Mouse (Mus musculus) heart, postnatal 4 days (tissue): Measurements from ENCODE around the gene Itgb5. TPM values are rescaled to one million over a fixed set of nuclear protein-coding genes. Genes with fewer than 3 reads are reported as not detected.
A peak's percentile ranks its signal among the peaks of the same experiment; 100 is the strongest.

Source experiments
- DNase-seq: peaks from one replicate; pipeline ENCODE4 v3.0.0; 2021
- total RNA-seq, 2 experiments: library from RNA; stranded (reverse); gene quantifications; 2 replicates each; pipeline ENCODE4 v1.2.3; 2021

Gene Itgb5
- 10 to 100 TPM; 70.1 to 76.9 TPM for total RNA-seq

- DNase-seq, result peak; percentile 79
These were observed at the start of gene Itgb5 for GRCm38 (mm10) chr16:33829301-33829831. Gene Itgb5 (plus strand): TSS chr16:33829665.

GRCm38 (mm10) chr16:33781789-33782728 is 47.4 kb upstream of the Itgb5 start:
- DNase-seq, result no peak

- no peak for DNase-seq
These were observed 46.8 kb upstream of the Itgb5 start for GRCm38 (mm10) chr16:33782729-33783091.

GRCm38 (mm10) chr16:33784547-33784946 is 44.9 kb upstream of the Itgb5 start:
- DNase-seq, result no peak

GRCm38 (mm10) chr16:33785092-33785704 is 44.3 kb upstream of the Itgb5 start:
- DNase-seq, result no peak

- DNase-seq, result no peak
These were observed 42.6 kb upstream of the Itgb5 start for GRCm38 (mm10) chr16:33786657-33787390.

- DNase-seq, result no peak
These were observed 35.3 kb upstream of the Itgb5 start, which contains the start of gene Muc13 for GRCm38 (mm10) chr16:33793846-33794791. Gene Muc13 (plus strand): TSS chr16:33794037.

- DNase-seq, result no peak
These were observed 34.4 kb upstream of the Itgb5 start for GRCm38 (mm10) chr16:33795106-33795505.

- no peak for DNase-seq
These were observed 33.6 kb upstream of the Itgb5 start for GRCm38 (mm10) chr16:33795887-33796286.

- no peak for DNase-seq
These were observed 32.7 kb upstream of the Itgb5 start for GRCm38 (mm10) chr16:33796756-33797155.

- peak; percentile 77 for DNase-seq
These were observed 31.6 kb upstream of the Itgb5 start for GRCm38 (mm10) chr16:33797860-33798259.

GRCm38 (mm10) chr16:33810002-33810401 is 19.5 kb upstream of the Itgb5 start:
- no peak for DNase-seq

GRCm38 (mm10) chr16:33818413-33819165 is 10.9 kb upstream of the Itgb5 start:
- no peak for DNase-seq

- DNase-seq, result peak; percentile 94
These were observed 8.9 kb upstream of the Itgb5 start for GRCm38 (mm10) chr16:33820269-33821178.

- no peak for DNase-seq
These were observed 4.9 kb upstream of the Itgb5 start for GRCm38 (mm10) chr16:33824603-33825002.

GRCm38 (mm10) chr16:33828496-33828895 is 969 bp upstream of the Itgb5 start:
- DNase-seq, result no peak

GRCm38 (mm10) chr16:33829842-33830511 is 512 bp downstream of the Itgb5 start:
- peak; percentile 60 for DNase-seq

GRCm38 (mm10) chr16:33830512-33831105 is 1.1 kb downstream of the Itgb5 start:
- no peak for DNase-seq

- no peak for DNase-seq
These were observed 2.6 kb downstream of the Itgb5 start for GRCm38 (mm10) chr16:33832057-33832456.
